Mouse (Mus musculus) midbrain, embryonic 11.5 days (tissue): Measurements from ENCODE around the gene Prkce. TPM values are rescaled to one million over a fixed set of nuclear protein-coding genes. Genes with fewer than 3 reads are reported as not detected.
"Not testable (repeated sequence)": the region's sequence is repeated elsewhere in the genome, so short reads cannot be mapped to it uniquely, and the experiment has no call there.

ENCODE experiments used
- ATAC-seq: fragments of 200-750 bp; cut with Nextera tagmentation; 2 replicates; pipeline ENCODE4 v1.8.0; 2017; ENCODE audit warnings: moderate TSS enrichment, moderate library complexity; ENCODE audit not compliant: low FRiP score
- DNase-seq: peaks from one replicate; pipeline ENCODE4 v3.0.0; 2015; ENCODE audit warnings: low spot score; ENCODE audit errors: missing footprints
- H3K27ac ChIP-seq: fragments of 300-500 bp; sonication (generic); 2 replicates; pipeline ENCODE4 v1.5.1; 2014; ENCODE audit warnings: low read depth, low read length
- H3K27me3 ChIP-seq: fragments of 300-500 bp; sonication (generic); 2 replicates; pipeline ENCODE4 v1.6.1; 2014; ENCODE audit warnings: mild to moderate bottlenecking, low read length, moderate library complexity, mixed read lengths; ENCODE audit not compliant: control insufficient read depth, insufficient read depth
- H3K36me3 ChIP-seq: fragments of 300-500 bp; sonication (generic); 2 replicates; pipeline ENCODE4 v1.6.1; 2014; ENCODE audit warnings: mild to moderate bottlenecking, low read length, moderate library complexity, mixed read lengths; ENCODE audit not compliant: control insufficient read depth, insufficient read depth
- H3K4me1 ChIP-seq: fragments of 300-500 bp; sonication (generic); 2 replicates; pipeline ENCODE4 v1.6.1; 2014; ENCODE audit warnings: low read length; ENCODE audit not compliant: control insufficient read depth, insufficient read depth
- H3K4me2 ChIP-seq: fragments of 300-500 bp; sonication (generic); 2 replicates; pipeline ENCODE4 v1.6.1; 2014; ENCODE audit warnings: mild to moderate bottlenecking, moderate library complexity
- H3K4me3 ChIP-seq: fragments of 300-500 bp; sonication (generic); 2 replicates; pipeline ENCODE4 v1.5.1; 2014; ENCODE audit warnings: low read depth, low read length
- H3K9ac ChIP-seq: fragments of 300-500 bp; sonication (generic); 2 replicates; pipeline ENCODE4 v1.6.1; 2014; ENCODE audit warnings: low read length
- H3K9me3 ChIP-seq: fragments of 300-500 bp; sonication (generic); 2 replicates; pipeline ENCODE4 v1.6.1; 2016; ENCODE audit warnings: low read length; ENCODE audit not compliant: control insufficient read depth
- WGBS: fragments of 180-500 bp; shearing (Covaris S2); extraction: QIAGEN DNeasy Blood & Tissue Kit; methylation state at CpG from one replicate; pipeline ENCODE4 v1.1.7; 2014; 5-methylcytosine and 5-hydroxymethylcytosine counted together
- polyA plus RNA-seq: library from polyadenylated mRNA; unstranded; fragments of >200 nt; fragmentation: Nextera tagmentation; extraction: Ambion mirVana; gene quantifications from 2 replicates; pipeline ENCODE4 v1.2.1, GENCODE M21; 2014

Gene Prkce
- polyA plus RNA-seq, 1 experiment from 2014 or later: 3.5 TPM

GRCm38 (mm10) chr17:86470160-86470559, 302.6 kb downstream of the Prkce start:
- Histone ChIP-seq H3K36me3 (no peaks in the 10 kb centered on the region), H3K4me2 (no peak overlapping the region), H3K4me3 (no peak overlapping the region), H3K27ac (no peak overlapping the region), H3K9ac (no peak overlapping the region), H3K4me1 (peaks cover 21% of the 10 kb centered on the region), H3K27me3 (peaks cover 3% of the 10 kb centered on the region; the same call in 1 of the 2 replicates), H3K9me3 (no peaks in the 10 kb centered on the region)
- no peak for DNase-seq
- no peak for ATAC-seq
- 91% methylated on average over 5 of the region's 5 CpGs for WGBS

- DNase-seq: no peak
- WGBS: 59% methylated on average over 5 of the region's 5 CpGs
- Histone ChIP-seq H3K36me3 (no peaks in the 10 kb centered on the region), H3K4me2 (no peak overlapping the region), H3K27me3 (peaks cover 3% of the 10 kb centered on the region; the same call in 1 of the 2 replicates), H3K4me1 (peaks cover 13% of the 10 kb centered on the region), H3K9me3 (no peaks in the 10 kb centered on the region), H3K27ac (no peak overlapping the region), H3K9ac (no peak overlapping the region), H3K4me3 (no peak overlapping the region)
- no peak for ATAC-seq
These were observed 304.1 kb downstream of the Prkce start for GRCm38 (mm10) chr17:86471684-86472083.

GRCm38 (mm10) chr17:86476674-86477073, 309.1 kb downstream of the Prkce start:
- WGBS: 92% methylated on average over 10 of the region's 10 CpGs
- H3K4me2 ChIP-seq: no peak overlapping the region

GRCm38 (mm10) chr17:86477401-86477800, 309.8 kb downstream of the Prkce start:
- not testable (repeated sequence) for H3K27ac ChIP-seq, H3K9ac ChIP-seq, H3K36me3 ChIP-seq, H3K4me2 ChIP-seq, H3K4me3 ChIP-seq, DNase-seq, H3K27me3 ChIP-seq, ATAC-seq, H3K9me3 ChIP-seq, H3K4me1 ChIP-seq

More at GRCm38 (mm10) chr17:86476674-86477073, 309.1 kb downstream of the Prkce start:
- Histone ChIP-seq H3K36me3 (no peaks in the 10 kb centered on the region), H3K4me1 (no peaks in the 10 kb centered on the region), H3K9ac (no peak overlapping the region), H3K9me3 (no peaks in the 10 kb centered on the region), H3K4me3 (no peak overlapping the region), H3K27me3 (no peaks in the 10 kb centered on the region), H3K27ac (no peak overlapping the region)
- ATAC-seq: no peak
- DNase-seq: no peak

- DNase-seq (no peak), ATAC-seq (no peak)
- no peaks in the 10 kb centered on the region for H3K9me3 ChIP-seq
- no peak overlapping the region for H3K9ac ChIP-seq
- H3K4me2 ChIP-seq: no peak overlapping the region
- no peaks in the 10 kb centered on the region for H3K4me1 ChIP-seq
- no peak overlapping the region for H3K4me3 ChIP-seq
- H3K27me3 ChIP-seq: no peaks in the 10 kb centered on the region
- no peaks in the 10 kb centered on the region for H3K36me3 ChIP-seq
- 86% methylated on average over 10 of the region's 10 CpGs for WGBS
- no peak overlapping the region for H3K27ac ChIP-seq
These were observed 311.8 kb downstream of the Prkce start for GRCm38 (mm10) chr17:86479406-86479805.

GRCm38 (mm10) chr17:86482675-86483074, 315.1 kb downstream of the Prkce start:
- Histone ChIP-seq H3K4me3 (no peak overlapping the region), H3K4me2 (no peak overlapping the region), H3K27me3 (no peaks in the 10 kb centered on the region), H3K27ac (no peak overlapping the region), H3K9me3 (no peaks in the 10 kb centered on the region), H3K36me3 (no peaks in the 10 kb centered on the region), H3K9ac (no peak overlapping the region), H3K4me1 (no peaks in the 10 kb centered on the region)
- ATAC-seq: no peak
- WGBS: 92% methylated on average over 10 of the region's 10 CpGs
- DNase-seq: no peak

- Histone ChIP-seq H3K27me3 (no peaks in the 10 kb centered on the region), H3K36me3 (no peaks in the 10 kb centered on the region), H3K9me3 (no peaks in the 10 kb centered on the region), H3K9ac (no peak overlapping the region), H3K4me3 (no peak overlapping the region), H3K4me1 (no peaks in the 10 kb centered on the region), H3K27ac (no peak overlapping the region), H3K4me2 (no peak overlapping the region)
- ATAC-seq (no peak; the same call in 1 of the 2 replicates), DNase-seq (peak; percentile 97)
- 10% methylated on average over 3 of the region's 3 CpGs for WGBS
These were observed 316.6 kb downstream of the Prkce start for GRCm38 (mm10) chr17:86484087-86484737.

GRCm38 (mm10) chr17:86486657-86487056, 319.1 kb downstream of the Prkce start:
- H3K4me1 ChIP-seq: no peaks in the 10 kb centered on the region
- ATAC-seq: no peak
- H3K4me2 ChIP-seq: no peak overlapping the region
- H3K27ac ChIP-seq: no peak overlapping the region
- no peaks in the 10 kb centered on the region for H3K9me3 ChIP-seq
- no peak overlapping the region for H3K9ac ChIP-seq
- H3K36me3 ChIP-seq: no peaks in the 10 kb centered on the region
- no peak for DNase-seq
- H3K27me3 ChIP-seq: no peaks in the 10 kb centered on the region
- 86% methylated on average over 5 of the region's 5 CpGs for WGBS
- no peak overlapping the region for H3K4me3 ChIP-seq

- 86% methylated on average over 3 of the region's 3 CpGs for WGBS
- DNase-seq (no peak), ATAC-seq (no peak)
- Histone ChIP-seq H3K9ac (no peak overlapping the region), H3K4me1 (no peaks in the 10 kb centered on the region), H3K36me3 (no peaks in the 10 kb centered on the region), H3K27me3 (no peaks in the 10 kb centered on the region), H3K9me3 (no peaks in the 10 kb centered on the region), H3K4me3 (no peak overlapping the region), H3K4me2 (no peak overlapping the region), H3K27ac (no peak overlapping the region)
These were observed 319.9 kb downstream of the Prkce start for GRCm38 (mm10) chr17:86487450-86487849.
